Mouse (Mus musculus): Measurements from ENCODE around the gene Smarcd3.
"Not testable (repeated sequence)": the region's sequence is repeated elsewhere in the genome, so short reads cannot be mapped to it uniquely, and the experiment has no call there.

Gene Smarcd3

DNA sequence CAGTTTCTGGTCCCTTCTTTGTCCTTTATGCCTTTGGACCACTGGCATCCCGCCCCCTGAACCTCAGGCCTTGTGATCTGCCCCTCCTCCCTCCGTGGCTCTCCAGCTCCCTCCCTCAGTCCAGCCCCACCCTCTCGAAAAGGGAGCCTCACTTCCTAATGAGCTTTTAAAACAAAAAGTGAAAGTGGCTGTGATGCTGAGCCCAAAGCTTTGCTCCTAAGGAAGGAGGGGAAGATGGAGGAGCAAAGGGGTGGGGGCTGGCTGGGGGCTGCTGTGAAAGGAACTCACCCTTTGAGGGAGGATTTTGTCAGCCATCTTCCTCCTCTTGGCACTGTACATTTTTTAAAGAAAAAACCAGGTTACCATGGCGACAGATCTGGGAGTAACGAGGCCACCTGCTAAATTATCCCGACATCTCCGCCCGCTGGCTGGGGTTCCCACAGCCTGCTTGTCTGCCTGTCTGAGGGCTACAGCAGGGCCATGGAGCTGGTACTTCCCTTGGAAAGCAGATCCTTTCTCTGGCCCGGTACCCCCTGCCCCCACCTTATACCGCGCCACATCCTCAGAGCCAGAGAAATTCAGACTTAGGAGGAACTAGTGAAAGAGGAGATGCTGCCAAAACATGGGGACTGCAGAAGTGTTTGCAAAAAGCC lies 27.6 kb downstream of the Smarcd3 start:
- peak; percentile 53 for DNase-seq (ENCODE audit: low spot score)

DNA sequence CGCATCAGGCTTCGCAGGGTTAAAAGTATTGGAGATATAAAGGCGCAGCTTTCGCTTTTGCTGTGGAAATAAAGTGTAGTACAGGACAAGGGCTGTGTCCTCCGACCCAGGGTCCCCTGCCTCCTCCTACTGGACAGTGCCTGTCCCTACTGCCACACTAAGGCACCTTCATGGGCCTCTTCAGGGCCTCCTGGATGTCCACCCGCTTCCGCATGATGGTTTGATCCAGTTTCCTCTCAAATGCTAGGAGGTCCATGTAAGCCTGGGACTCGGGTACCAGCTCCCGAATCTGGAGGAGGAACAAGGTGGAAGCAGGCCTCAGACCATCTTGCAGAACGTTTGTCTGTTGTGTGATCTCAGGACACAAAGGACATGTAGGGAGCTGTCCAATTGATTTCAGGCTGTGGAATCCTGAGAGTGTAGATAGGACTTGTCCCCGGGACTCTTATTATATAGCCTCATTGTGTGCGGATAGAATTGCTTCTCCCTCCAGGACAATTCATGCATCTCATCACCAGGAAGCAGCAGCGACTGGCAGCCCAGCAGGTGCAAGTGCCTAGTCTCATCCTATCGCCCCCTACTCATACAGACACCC lies 28.3 kb downstream of the Smarcd3 start:
- no peak for DNase-seq (ENCODE audit: low spot score)

DNA sequence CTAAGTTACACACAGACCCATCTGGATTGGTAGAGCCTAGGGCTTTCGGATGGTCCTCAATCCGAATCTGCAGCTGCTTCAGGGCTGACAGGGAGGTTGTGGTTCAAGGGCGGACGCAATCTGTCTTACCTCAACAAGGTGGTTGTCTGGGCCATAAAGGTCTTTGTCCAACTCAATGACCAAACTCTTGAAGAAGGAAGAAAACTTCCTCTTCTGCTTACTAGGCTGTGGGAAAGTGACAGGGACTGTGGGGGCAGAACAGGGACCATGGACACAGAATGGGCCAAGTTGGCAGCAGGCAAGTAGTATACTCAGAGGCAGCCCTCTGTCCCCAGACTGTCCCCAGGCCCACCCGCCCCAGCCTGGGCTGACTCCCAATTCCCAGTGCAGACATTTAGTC lies 28.9 kb downstream of the Smarcd3 start:
- DNase-seq (ENCODE audit: low spot score), result no peak

DNA sequence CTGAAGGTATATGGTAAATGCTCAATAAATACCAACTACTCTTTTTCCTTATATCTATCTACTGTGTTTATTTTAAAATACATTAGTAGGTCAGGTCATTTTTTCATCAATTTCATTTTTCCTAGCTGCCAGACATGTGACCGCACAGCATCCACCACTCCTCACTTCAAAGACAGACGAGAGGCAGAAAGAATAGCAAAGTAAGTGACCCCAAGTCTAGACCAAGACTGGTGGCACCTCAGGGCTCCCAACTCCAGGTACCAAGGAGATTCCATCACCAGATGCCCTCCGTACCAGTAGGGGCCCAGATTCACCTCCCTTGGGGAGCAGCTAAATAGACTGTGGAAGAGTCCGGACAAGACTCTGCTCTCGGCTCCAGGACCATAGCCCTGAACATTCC lies 29.9 kb downstream of the Smarcd3 start:
- DNase-seq (ENCODE audit: low spot score), result no peak

DNA sequence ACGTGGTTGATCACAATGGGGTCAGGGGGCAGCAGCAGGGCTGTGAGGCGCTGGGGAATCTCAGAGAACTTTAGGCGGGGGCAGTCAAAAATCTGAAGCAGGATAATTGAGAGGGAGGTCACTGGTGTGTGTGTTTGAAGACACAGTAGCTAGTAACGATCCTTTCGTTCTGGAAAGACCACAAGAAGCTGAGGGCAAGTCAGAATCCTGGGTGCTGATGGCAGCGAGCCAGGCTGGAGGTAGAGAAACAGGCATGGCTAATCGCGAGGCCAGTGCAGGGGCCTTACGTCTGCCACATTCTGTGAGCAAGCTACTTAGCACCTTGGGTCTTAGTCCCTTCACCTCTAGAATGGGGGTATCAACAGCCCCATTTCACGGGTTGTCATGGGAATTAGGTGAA lies 30.3 kb downstream of the Smarcd3 start:
- DNase-seq (ENCODE audit: low spot score), result no peak

DNA sequence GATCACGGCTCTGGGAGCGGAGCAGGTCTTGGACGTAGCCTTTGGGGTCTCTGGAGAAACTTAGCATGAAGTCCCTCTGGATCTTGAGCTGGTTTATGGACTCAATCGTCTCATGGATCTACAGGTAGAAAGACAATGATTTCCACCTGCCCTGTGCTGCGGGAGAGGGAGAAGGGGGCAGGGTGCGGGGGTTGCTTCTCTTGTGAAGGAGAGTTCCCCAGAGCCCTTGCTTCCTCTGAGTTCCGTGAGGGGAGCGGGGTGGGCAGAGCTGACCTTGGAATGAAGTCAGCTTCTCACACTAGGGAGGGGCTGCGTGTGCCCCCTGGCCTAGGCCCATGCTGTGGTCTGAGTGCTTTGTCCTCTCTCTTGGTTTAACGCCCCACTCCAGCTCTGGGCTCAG lies 31.0 kb downstream of the Smarcd3 start:
- no peak for DNase-seq (ENCODE audit: low spot score)

DNA sequence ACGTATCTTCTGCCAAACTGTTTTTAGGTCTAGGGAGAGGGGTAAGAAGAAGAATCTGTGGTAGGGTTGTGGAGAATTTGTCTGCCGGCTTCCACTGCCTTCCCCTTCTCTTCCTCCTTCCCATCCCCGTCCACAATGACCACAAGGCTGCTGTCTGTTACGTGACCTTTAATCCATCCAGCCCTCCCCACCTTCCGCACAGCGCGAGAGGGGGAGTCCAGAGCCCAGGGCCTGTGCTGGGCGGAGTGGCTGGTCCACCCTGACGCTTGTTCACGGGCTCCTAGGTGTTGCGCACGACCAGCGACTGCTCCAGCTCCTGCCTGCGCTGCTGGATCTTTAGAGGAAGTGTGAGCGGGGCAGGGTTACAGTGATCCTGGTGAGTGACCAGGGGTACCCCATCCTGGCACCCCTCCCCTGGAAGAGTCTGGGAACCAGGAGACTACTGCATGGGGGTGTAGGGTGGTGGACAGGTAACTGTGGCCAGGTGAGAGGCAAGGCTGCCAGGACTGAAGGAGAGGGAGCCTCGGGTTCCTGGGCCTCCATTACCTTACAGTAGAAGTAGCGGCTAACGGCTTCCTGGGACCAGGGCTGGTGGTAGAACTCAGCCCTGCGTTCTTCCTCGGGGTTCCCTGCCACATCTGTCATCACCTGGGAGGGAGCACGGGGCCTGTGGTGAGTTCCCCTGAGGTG lies 31.6 kb downstream of the Smarcd3 start:
- no peak for DNase-seq (ENCODE audit: low spot score)

DNA sequence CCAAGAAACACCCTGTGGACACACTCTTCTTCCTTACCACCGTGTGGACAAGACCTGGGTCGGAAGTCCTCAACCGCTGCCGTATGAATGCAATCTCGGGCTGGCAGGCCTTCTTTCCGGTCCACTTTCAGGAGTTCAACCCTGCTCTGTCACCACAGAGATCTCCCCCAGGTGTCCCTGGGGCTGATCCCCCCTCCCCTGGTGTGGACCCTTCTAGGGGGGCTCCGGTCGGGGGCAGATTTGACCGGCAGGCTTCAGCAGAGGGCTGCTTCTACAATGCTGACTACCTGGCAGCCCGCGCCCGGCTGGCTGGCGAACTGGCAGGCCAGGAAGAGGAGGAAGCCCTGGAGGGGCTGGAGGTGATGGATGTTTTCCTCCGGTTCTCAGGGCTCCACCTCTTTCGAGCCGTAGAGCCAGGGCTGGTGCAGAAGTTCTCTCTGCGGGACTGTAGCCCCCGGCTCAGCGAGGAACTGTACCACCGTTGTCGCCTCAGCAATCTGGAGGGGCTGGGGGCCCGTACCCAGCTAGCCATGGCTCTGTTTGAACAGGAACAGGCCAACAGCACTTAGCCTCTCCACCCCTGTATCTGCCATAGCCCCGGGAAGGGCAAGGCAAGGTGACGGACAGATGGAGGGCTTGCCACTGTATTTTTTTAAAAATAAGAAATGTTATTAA lies 32.3 kb downstream of the Smarcd3 start:
- no peak for DNase-seq (ENCODE audit: low spot score)

DNA sequence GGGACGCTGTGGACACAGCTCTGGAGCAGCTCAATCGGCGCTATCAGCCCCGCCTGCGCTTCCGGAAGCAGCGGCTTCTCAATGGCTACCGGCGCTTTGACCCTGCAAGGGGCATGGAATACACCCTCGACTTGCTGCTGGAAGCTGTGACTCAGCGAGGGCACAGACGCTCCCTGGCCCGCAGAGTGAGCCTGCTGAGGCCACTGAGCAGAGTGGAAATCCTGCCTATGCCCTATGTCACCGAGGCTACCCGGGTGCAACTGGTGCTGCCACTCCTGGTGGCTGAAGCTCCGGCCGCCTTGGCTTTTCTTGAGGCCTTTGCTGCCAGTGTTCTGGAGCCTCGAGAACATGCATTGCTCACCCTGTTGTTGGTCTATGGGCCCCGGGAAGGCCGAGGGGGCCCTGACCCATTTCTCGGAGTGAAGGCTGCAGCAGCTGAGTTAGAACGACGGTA lies 32.9 kb downstream of the Smarcd3 start:
- DNase-seq (ENCODE audit: low spot score), result no peak

DNA sequence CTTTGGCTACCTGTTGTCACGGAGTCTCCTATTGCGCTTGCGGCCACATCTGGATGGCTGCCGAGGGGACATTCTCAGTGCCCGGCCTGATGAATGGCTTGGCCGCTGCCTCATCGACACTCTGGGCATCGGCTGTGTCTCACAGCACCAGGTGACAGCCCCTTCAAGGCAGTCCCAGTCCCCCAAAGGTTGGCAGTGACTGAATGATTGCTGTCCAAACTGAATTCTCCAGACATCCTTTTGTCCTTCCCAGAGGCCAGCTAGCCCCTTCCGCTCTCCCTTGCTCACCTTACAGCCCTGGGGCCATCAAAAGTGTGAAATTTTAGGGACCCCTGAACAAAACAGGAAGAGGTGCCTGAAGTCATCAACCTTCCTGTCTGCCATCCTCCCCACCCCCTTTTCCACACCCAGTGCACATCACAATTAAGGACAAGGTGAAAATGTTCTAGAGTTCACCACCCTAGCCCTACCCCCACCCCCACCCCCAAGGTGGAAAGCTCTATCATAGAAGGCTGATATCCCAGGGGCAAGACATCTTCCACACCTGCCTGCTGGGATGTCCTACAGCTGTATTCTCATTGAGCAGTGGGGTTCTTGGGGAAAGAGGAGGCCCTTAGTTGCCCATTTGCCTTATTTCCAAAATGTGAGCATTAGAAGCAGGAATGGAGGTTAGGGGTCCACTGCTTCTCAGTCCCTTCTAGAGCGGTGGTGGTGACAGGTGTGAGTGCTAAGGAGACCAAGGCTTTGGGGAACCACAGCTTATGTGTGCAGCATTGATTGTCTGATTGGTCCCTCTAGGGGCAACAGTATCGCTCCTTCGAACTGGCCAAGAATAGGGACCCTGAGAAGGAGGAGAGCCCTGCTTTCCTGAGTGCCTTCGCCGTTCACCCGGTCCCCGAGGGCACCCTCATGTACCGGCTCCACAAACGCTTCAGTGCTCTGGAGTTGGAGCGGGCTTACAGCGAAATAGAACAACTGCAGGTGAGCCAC lies 34.4 kb downstream of the Smarcd3 start:
- no peak for DNase-seq (ENCODE audit: low spot score)

DNA sequence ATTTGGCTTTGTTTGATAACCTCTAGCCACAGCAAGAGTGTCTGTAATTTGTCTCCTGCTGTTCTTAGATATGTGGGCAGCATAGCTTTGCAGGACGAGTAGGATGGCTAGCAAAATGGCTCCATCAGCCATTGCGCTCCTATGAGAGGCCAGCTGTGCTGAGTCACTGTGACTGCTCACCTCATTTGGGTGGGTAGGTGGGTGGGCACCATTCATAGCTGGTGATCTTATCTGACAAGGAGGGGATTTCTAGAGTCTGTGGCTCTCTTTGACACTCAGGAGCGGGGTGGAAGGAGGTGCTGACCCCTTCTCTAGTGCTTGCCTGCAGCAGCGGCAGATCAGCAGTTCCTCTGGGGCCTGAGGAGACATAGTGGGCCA lies 37.0 kb downstream of the Smarcd3 start:
- no peak for DNase-seq (ENCODE audit: low spot score)

DNA sequence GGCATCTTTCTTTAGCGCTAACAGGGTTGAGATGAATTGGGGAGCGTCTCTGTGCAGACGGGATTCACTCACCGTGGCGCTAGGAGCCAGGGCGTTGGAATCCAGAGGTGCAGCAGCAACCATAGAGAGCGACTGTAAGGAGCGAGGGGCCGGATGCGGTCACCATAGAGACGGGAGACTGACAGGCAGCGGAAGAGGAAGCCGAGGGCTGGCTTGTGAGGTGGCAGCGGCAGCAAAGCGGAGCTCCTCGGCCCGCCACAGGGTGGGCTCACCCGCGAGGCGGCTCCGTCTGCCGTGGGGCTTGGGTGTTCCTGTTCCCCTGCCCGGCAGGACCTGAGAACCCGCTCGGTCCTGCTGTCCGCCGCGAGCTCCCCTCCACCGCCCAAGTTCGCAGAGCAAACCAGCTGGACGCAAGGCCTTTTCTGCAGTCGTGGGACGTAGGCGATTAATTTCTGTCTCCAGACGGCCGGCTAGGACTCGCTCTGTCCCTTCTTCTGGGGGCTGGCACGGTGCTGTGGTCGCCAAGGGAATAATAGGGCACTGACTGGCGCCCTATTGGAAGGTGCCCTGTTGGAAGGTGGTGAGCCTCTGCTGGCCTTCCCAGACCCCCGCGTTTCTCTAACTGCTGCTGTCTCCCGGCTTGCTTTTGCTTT lies 37.5 kb downstream of the Smarcd3 start, which contains the start of gene Chpf2:
Gene Chpf2 (plus strand): TSS at position 195 of the 653 bp plus-strand sequence.
- peak; percentile 86 for DNase-seq (ENCODE audit: low spot score)

DNA sequence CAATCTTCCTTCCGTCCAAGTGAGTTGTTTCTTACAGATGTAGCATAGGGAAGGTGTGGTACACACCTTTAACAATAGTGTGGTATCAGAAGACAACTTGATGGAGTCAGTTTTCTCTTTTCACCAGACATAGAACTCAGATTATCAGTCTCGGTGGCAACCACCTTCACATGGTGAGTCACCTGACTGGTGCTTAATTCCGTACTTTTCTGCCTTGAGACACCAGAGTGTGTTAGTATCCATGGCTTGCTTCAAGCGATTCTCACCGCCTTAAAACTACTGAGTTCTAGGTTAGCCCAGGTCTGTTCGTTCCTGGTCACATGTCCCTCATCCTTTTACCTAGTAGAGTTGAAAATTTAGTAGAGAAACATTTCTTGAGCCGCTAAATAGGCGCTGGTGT lies 38.1 kb downstream of the Smarcd3 start:
- no peak for DNase-seq (ENCODE audit: low spot score)

DNA sequence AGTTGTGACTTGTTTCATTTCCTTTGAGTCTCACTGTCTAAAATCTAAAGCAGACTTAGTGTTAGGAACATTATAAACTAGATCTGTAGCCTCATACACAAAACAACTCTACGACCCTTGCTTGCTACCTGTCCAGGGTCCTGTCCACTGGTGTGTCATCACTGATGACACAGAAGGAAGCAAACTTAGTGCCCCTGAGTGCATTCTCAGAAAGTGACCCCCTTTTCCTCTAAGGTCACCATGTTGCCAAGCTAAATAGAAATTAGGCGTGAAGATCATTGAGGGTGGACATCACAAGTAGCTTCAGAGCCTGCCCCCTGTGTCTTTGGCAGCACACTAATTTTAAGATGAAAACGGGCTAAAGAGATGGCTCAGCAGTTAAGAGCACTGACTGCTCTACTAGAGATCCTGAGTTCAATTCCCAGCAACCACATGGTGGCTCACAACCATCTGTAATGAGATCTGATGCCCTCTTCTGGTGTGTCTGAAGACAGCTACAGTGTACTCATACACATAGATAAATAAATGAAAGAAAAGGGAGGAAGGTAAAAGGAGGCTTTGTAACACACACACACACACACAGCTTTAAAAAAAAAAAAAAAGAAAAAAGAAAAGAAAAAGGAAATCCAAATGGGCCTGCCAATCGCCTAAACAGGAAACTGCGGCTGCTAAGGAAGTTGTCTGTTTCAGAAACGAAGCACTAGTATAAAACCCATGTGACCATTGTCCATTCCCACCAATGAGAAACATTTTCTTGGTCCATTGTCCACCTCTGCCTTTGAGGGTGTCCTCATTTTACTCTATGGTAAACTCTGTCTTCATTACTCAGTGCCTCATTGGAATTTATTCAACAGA lies 45.9 kb downstream of the Smarcd3 start:
- DNase-seq (ENCODE audit: low spot score), result no peak

DNA sequence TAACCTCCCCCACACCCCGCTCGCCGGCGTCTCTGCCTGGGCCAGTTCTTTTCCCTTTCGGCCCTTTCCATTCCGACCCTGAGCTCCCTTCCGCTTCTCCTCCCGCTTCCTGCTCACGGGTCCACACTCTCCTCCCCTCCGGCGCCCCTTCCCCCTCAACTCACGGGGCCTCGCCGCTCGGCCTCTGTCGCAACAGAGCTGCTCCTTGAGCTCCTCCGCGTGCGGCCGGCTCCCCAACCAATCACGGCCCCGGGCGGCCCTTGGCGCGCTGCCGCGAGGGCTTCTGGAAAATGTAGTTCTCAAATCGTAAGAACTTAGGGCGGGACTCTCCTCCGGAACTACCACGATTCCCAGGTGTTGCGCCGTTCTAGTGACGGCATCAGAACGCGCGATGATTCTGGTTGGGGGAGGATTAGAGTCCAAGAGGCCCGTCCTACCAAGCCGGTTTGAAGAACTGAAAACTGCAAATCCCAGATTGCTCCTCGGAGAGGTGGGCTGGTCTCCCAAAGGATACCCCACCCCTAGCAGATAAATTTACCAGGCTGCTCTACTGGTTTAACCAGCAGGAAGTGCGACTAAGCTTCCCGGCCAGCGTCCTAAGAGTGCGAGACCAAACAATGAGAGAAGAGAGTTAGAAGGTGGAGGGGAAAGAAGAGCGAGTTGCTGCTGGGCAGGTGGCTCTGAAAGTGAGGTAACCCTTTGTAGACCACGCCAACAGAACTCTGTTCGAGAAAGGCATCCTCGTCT lies 46.9 kb downstream of the Smarcd3 start, which contains the start of gene Abcf2:
Gene Abcf2 (minus strand): TSS at position 285 of the 747 bp plus-strand sequence.
- DNase-seq (ENCODE audit: low spot score), result peak; percentile 99

DNA sequence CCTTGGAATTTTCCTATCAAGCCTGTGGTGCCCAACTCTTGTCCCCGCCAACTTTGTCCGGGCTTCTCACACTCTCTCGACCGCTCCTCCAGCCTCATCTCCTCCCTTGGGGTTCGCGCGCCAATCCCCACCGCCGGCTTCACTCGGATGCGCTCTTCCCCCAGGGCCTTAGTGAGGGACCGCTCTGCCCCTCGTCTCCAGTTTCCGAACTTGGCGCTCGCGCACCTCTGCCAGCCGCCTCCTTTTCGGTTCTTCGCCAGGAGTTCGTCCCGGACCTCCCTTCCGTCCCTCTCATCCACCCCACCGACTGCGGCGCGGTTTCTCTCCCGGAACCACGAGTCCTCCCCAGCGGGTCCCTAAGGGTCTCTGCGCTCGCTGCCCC lies 47.4 kb downstream of the Smarcd3 start:
- DNase-seq (ENCODE audit: low spot score), result no peak

DNA sequence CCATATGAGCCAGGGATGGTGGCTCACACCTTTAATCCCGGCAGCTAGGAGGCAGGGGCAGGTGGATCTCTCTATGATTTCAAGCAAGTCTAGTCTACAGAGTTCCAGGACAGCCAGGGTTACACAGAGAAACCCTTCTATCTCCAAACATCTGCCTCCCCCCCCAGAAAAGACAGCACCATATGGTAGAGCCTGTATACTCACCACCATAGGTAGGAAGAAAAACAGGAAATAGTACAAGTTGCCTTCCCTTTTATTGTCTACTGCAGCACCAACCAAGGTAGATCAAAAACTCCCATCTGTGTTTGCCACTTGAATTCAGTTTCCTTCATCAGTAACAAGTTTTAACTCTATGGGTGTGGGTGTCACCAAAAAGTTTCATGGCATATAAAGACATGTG lies 48.3 kb downstream of the Smarcd3 start:
- no peak for DNase-seq (ENCODE audit: low spot score)

DNA sequence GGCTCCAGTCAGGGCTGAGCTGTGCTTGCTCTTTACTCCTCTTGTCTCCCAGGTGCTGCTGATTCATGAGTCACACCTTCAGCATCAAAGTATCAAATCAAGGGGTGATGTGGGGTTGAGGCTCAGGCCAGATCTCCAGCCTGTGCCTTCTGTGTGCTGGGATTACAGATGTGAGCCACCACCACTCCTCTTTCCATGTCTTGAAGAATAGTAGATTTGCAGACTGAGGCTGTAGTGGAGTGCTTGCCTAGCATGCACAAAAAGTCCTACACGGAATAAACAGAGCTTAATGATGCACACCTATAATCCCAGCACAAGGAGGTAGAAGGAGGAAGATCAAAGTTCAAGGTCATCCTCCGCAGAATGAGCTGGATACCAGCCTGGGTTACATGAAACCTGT lies 67.5 kb downstream of the Smarcd3 start, which contains the start of gene 4931409K22Rik:
Gene 4931409K22Rik (minus strand): TSS at position 101 of the 400 bp plus-strand sequence.
- DNase-seq (ENCODE audit: low spot score), result no peak

DNA sequence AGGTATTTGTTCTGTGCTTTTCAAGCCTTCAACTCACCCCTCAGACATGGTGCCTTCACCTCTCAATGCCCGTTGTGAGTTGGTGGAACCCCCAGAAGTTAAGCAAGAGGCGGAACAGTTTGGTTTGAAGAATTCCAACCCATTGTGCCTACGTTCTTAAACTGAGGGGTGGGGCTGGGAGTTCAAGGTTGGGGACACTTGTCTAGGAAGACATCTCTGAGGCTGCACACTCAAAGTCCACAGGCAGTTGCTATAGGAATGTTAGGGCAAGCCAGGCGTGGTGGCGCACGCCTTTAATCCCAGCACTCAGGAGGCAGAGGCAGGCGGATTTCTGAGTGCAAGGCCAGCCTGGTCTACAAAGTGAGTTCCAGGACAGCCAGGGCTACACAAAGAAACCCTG lies 68.9 kb downstream of the Smarcd3 start:
- DNase-seq (ENCODE audit: low spot score), result not testable (repeated sequence)

Data from T-cell, adult 2 months (primary cell).